Mouse (Mus musculus): ENCODE data around the gene Gm15446.
"Not testable (repeated sequence)": the region's sequence is repeated elsewhere in the genome, so short reads cannot be mapped to it uniquely, and the experiment has no call there.

- TF ChIP-seq CTCF, EP300 (IDR thresholded peaks at IDR 0.05; ENCODE audit: low read depth): not testable (repeated sequence)
Observed at GRCm38 (mm10) chr5:109924129-109924528, 929 bp downstream of the Gm15446 start.

Measured in heart, postnatal 0 days (tissue).